Mouse (Mus musculus) heart, embryonic 12.5 days (tissue): ENCODE data around the gene Ccnl2. TPM values are rescaled to one million over a fixed set of nuclear protein-coding genes. Genes with fewer than 3 reads are reported as not detected.
A peak's percentile ranks its signal among the peaks of the same experiment; 100 is the strongest.
"Not testable (repeated sequence)": the region's sequence is repeated elsewhere in the genome, so short reads cannot be mapped to it uniquely, and the experiment has no call there.

Experiments used
- ATAC-seq: fragments of 200-750 bp; cut with Nextera tagmentation; 2 replicates; pipeline ENCODE4 v1.8.0; 2017; ENCODE audit warnings: moderate TSS enrichment, moderate library complexity; ENCODE audit not compliant: insufficient number of reproducible peaks, low FRiP score
- H3K27ac ChIP-seq: fragments of 300-500 bp; sonication (generic); 2 replicates; pipeline ENCODE4 v1.5.1; 2016; ENCODE audit warnings: mild to moderate bottlenecking, moderate library complexity; ENCODE audit not compliant: poor library complexity, severe bottlenecking
- H3K27me3 ChIP-seq: fragments of 300-500 bp; sonication (generic); replicated peaks from 2 replicates; pipeline ENCODE4 v1.6.1; 2016; ENCODE audit warnings: mild to moderate bottlenecking, moderate library complexity
- H3K36me3 ChIP-seq: fragments of 300-500 bp; sonication (generic); 2 replicates; pipeline ENCODE4 v1.6.1; 2016; ENCODE audit warnings: mild to moderate bottlenecking, moderate library complexity
- H3K4me1 ChIP-seq: fragments of 300-500 bp; sonication (generic); replicated peaks from 2 replicates; pipeline ENCODE4 v1.6.1; 2016; ENCODE audit warnings: mild to moderate bottlenecking
- H3K4me2 ChIP-seq: fragments of 300-500 bp; sonication (generic); 2 replicates; pipeline ENCODE4 v1.6.1; 2016; ENCODE audit warnings: mild to moderate bottlenecking, moderate library complexity
- H3K4me3 ChIP-seq: fragments of 300-500 bp; sonication (generic); 2 replicates; pipeline ENCODE4 v1.5.1; 2016; ENCODE audit warnings: mild to moderate bottlenecking
- H3K9ac ChIP-seq: fragments of 300-500 bp; sonication (generic); 2 replicates; pipeline ENCODE4 v1.6.1; 2016; ENCODE audit warnings: mild to moderate bottlenecking, moderate library complexity
- H3K9me3 ChIP-seq: fragments of 300-500 bp; sonication (generic); replicated peaks from 2 replicates; pipeline ENCODE4 v1.6.1; 2016; ENCODE audit warnings: mild to moderate bottlenecking, moderate library complexity
- WGBS: fragments of 180-500 bp; shearing (Covaris S2); methylation state at CpG from one replicate; pipeline ENCODE4 v1.1.7; 2016; 5-methylcytosine and 5-hydroxymethylcytosine counted together
- polyA plus RNA-seq: library from polyadenylated mRNA; unstranded; fragments of >200 nt; fragmentation: Nextera tagmentation; extraction: Ambion mirVana; gene quantifications from 2 replicates; pipeline ENCODE4 v1.2.1, GENCODE M21; 2016

Gene Ccnl2
- polyA plus RNA-seq, 1 experiment from 2014 or later = 137 TPM

GRCm38 (mm10) chr4:155776704-155777335 lies 35.5 kb upstream of the Ccnl2 start:
- Histone ChIP-seq H3K4me2 (no peak overlapping the region), H3K9me3 (no peaks in the 10 kb centered on the region), H3K27me3 (peaks cover 32% of the 10 kb centered on the region), H3K4me3 (no peak overlapping the region), H3K9ac (no peak overlapping the region), H3K4me1 (peaks cover 56% of the 10 kb centered on the region), H3K27ac (0 out of 2 replicates have a peak overlapping the region, but pooled peaks have one; percentile 20), H3K36me3 (no peaks in the 10 kb centered on the region)
- no peak for ATAC-seq
- WGBS = 37% methylated on average over 2 of the region's 2 CpGs

- ATAC-seq = no peak
- Histone ChIP-seq H3K4me2 (no peak overlapping the region), H3K9me3 (no peaks in the 10 kb centered on the region), H3K27ac (no peak overlapping the region), H3K4me1 (peaks cover 56% of the 10 kb centered on the region), H3K27me3 (peaks cover 22% of the 10 kb centered on the region), H3K4me3 (no peak overlapping the region), H3K36me3 (no peaks in the 10 kb centered on the region), H3K9ac (no peak overlapping the region; the same call in 1 of the 2 replicates)
- WGBS = 51% methylated on average over 2 of the region's 2 CpGs
Measured at GRCm38 (mm10) chr4:155777816-155778215, 34.5 kb upstream of the Ccnl2 start.

- peaks cover 51% of the 10 kb centered on the region for H3K4me1 ChIP-seq
Measured at GRCm38 (mm10) chr4:155779498-155779897, 32.8 kb upstream of the Ccnl2 start.

GRCm38 (mm10) chr4:155780895-155781294 lies 31.4 kb upstream of the Ccnl2 start:
- Histone ChIP-seq H3K4me1 (peaks cover 51% of the 10 kb centered on the region), H3K9me3 (no peaks in the 10 kb centered on the region), H3K27ac (peak overlapping the region; percentile 30; the same call in 1 of the 2 replicates), H3K36me3 (no peaks in the 10 kb centered on the region), H3K9ac (no peak overlapping the region), H3K4me2 (0 out of 2 replicates have a peak overlapping the region, but pooled peaks have one; percentile 0), H3K27me3 (no peaks in the 10 kb centered on the region), H3K4me3 (no peak overlapping the region)
- no peak for ATAC-seq
- WGBS = 26% methylated on average over 6 of the region's 6 CpGs

More at GRCm38 (mm10) chr4:155779498-155779897, 32.8 kb upstream of the Ccnl2 start:
- Histone ChIP-seq H3K27me3 (0 out of 2 replicates have a peak, but pooled peaks cover 7% of the 10 kb centered on the region), H3K4me2 (no peak overlapping the region), H3K4me3 (no peak overlapping the region), H3K9me3 (no peaks in the 10 kb centered on the region), H3K27ac (no peak overlapping the region), H3K36me3 (no peaks in the 10 kb centered on the region), H3K9ac (no peak overlapping the region)
- WGBS = 82% methylated on average over 4 of the region's 4 CpGs
- no peak for ATAC-seq

GRCm38 (mm10) chr4:155783486-155784080 lies 28.7 kb upstream of the Ccnl2 start:
- 33% methylated on average over 16 of the region's 16 CpGs for WGBS
- ATAC-seq = 0 out of 2 replicates have a peak, but pooled peaks have one; percentile 9
- H3K27ac ChIP-seq = peak overlapping the region; percentile 78
- no peaks in the 10 kb centered on the region for H3K27me3 ChIP-seq
- H3K4me2 ChIP-seq = peak overlapping the region; percentile 69
- H3K9ac ChIP-seq = peak overlapping the region; percentile 78
- H3K4me1 ChIP-seq = peaks cover 34% of the 10 kb centered on the region
- H3K9me3 ChIP-seq = no peaks in the 10 kb centered on the region
- H3K4me3 ChIP-seq = peak overlapping the region; percentile 57
- H3K36me3 ChIP-seq = no peaks in the 10 kb centered on the region

GRCm38 (mm10) chr4:155784081-155784701 lies 28.1 kb upstream of the Ccnl2 start:
- Histone ChIP-seq H3K27me3 (no peaks in the 10 kb centered on the region), H3K27ac (peak overlapping the region; percentile 78), H3K9ac (peak overlapping the region; percentile 78), H3K4me2 (peak overlapping the region; percentile 69), H3K36me3 (no peaks in the 10 kb centered on the region), H3K4me3 (peak overlapping the region; percentile 57), H3K9me3 (no peaks in the 10 kb centered on the region), H3K4me1 (peaks cover 34% of the 10 kb centered on the region)
- ATAC-seq = peak; percentile 80
- under 1% methylated on average over 52 of the region's 52 CpGs for WGBS

- H3K9me3 ChIP-seq = no peaks in the 10 kb centered on the region
Measured at GRCm38 (mm10) chr4:155785246-155785645, 27.0 kb upstream of the Ccnl2 start.

GRCm38 (mm10) chr4:155785819-155786218 lies 26.5 kb upstream of the Ccnl2 start, which contains the start of gene Tmem88b:
Tmem88b (minus strand) TSS chr4:155785874.
- ATAC-seq = no peak
- peaks cover 23% of the 10 kb centered on the region for H3K4me1 ChIP-seq
- WGBS = 37% methylated on average over 5 of the region's 5 CpGs
- H3K27me3 ChIP-seq = 0 out of 2 replicates have a peak, but pooled peaks cover 3% of the 10 kb centered on the region
- H3K9me3 ChIP-seq = no peaks in the 10 kb centered on the region
- peak within 1 kb of the TSS; percentile 60 for H3K9ac ChIP-seq
- peak within 1 kb of the TSS; percentile 57 for H3K4me3 ChIP-seq
- peak within 1 kb of the TSS; percentile 69 for H3K4me2 ChIP-seq
- H3K36me3 ChIP-seq = no peaks in the 10 kb centered on the region
- H3K27ac ChIP-seq = peak within 1 kb of the TSS; percentile 75

More at GRCm38 (mm10) chr4:155785246-155785645, 27.0 kb upstream of the Ccnl2 start:
- no peak for ATAC-seq
- H3K4me3 ChIP-seq = peak overlapping the region; percentile 57
- peak overlapping the region; percentile 69 for H3K4me2 ChIP-seq
- WGBS = 72% methylated on average over 10 of the region's 10 CpGs
- peak overlapping the region; percentile 60 for H3K9ac ChIP-seq
- no peaks in the 10 kb centered on the region for H3K27me3 ChIP-seq
- H3K36me3 ChIP-seq = no peaks in the 10 kb centered on the region
- peaks cover 26% of the 10 kb centered on the region for H3K4me1 ChIP-seq
- peak overlapping the region; percentile 75 for H3K27ac ChIP-seq

- 66% methylated on average over 3 of the region's 3 CpGs for WGBS
- no peaks in the 10 kb centered on the region for H3K36me3 ChIP-seq
- no peak overlapping the region for H3K9ac ChIP-seq
- no peak overlapping the region for H3K4me3 ChIP-seq
- peaks cover 16% of the 10 kb centered on the region for H3K27me3 ChIP-seq
- no peak overlapping the region for H3K27ac ChIP-seq
- no peaks in the 10 kb centered on the region for H3K9me3 ChIP-seq
- ATAC-seq = no peak
- H3K4me1 ChIP-seq = peaks cover 21% of the 10 kb centered on the region
- no peak overlapping the region for H3K4me2 ChIP-seq
Measured at GRCm38 (mm10) chr4:155788300-155788699, 24.0 kb upstream of the Ccnl2 start.

- H3K9me3 ChIP-seq, H3K4me2 ChIP-seq, H3K9ac ChIP-seq, H3K4me3 ChIP-seq, H3K27ac ChIP-seq, ATAC-seq, H3K36me3 ChIP-seq: not testable (repeated sequence)
- WGBS = 75% methylated on average over 4 of the region's 4 CpGs
- H3K27me3 ChIP-seq = peaks cover 16% of the 10 kb centered on the region
- peaks cover 21% of the 10 kb centered on the region for H3K4me1 ChIP-seq
Measured at GRCm38 (mm10) chr4:155788833-155789232, 23.5 kb upstream of the Ccnl2 start.

GRCm38 (mm10) chr4:155790021-155790489 lies 22.2 kb upstream of the Ccnl2 start, which contains the start of gene Ankrd65:
Ankrd65 (plus strand) TSS chr4:155790439.
- WGBS = 87% methylated on average over 3 of the region's 3 CpGs
- Histone ChIP-seq H3K36me3 (no peaks in the 10 kb centered on the region), H3K9ac (no peak within 1 kb of the TSS), H3K4me2 (no peak within 1 kb of the TSS), H3K4me3 (no peak within 1 kb of the TSS), H3K27me3 (peaks cover 16% of the 10 kb centered on the region), H3K27ac (no peak within 1 kb of the TSS), H3K9me3 (no peaks in the 10 kb centered on the region), H3K4me1 (peaks cover 14% of the 10 kb centered on the region)
- no peak for ATAC-seq
